In the genomic region with DNA sequence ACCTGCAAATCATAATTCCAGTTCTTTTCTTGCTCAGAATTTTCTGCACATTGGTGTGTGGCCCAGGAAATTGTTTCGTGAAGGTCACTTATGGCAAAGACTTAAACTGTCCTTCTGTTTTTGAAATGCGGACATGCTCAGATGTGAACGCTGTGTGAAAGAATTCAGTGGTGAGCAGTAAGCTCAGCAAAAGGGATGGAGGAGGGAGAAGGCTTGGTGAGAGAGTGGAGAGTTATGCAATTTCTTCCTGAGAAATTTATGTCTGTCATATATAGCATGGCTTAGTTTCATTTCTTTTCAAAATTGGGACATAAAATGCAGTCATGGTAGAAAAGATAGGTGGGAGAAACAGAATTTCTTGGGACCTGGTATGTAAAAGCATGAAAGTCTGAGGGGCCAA, we compare ENCODE assay signal across 32 mouse cellular contexts.
"Had no signal": no experiment of that assay in that cellular context is flagged by ENCODE, and none has a peak within 500 bp of the region (broad histone marks: within the 10 kb centered on the region; RNA-seq: fewer than 3 reads in every experiment).

No protein-coding gene starts in this region.

- H3K9me3 ChIP-seq: limb, embryonic 10.5 days; limb, embryonic 12.5 days; limb, embryonic 15.5 days; liver, embryonic 12.5 days; liver, embryonic 13.5 days; liver, embryonic 15.5 days; lung, embryonic 15.5 days; midbrain, embryonic 10.5 days; midbrain, embryonic 12.5 days; midbrain, embryonic 15.5 days; neural tube, embryonic 12.5 days had no signal

- H3K4me3 ChIP-seq: limb, embryonic 10.5 days; limb, embryonic 12.5 days; limb, embryonic 13.5 days; limb, embryonic 15.5 days; liver, embryonic 12.5 days; liver, embryonic 13.5 days; liver, embryonic 15.5 days; lung, embryonic 15.5 days; megakaryocyte, embryonic 14.5 days; midbrain, embryonic 10.5 days; midbrain, embryonic 12.5 days; midbrain, embryonic 13.5 days; midbrain, embryonic 15.5 days; myocyte; neural tube, embryonic 12.5 days had no signal

- H3K36me3 ChIP-seq: limb, embryonic 10.5 days; limb, embryonic 12.5 days; limb, embryonic 13.5 days; limb, embryonic 15.5 days; liver, embryonic 12.5 days; liver, embryonic 13.5 days; liver, embryonic 15.5 days; lung, embryonic 15.5 days; midbrain, embryonic 10.5 days; midbrain, embryonic 12.5 days; midbrain, embryonic 13.5 days; midbrain, embryonic 15.5 days; neural tube, embryonic 12.5 days had no signal

- H3K4me2 ChIP-seq: limb, embryonic 12.5 days; limb, embryonic 13.5 days; limb, embryonic 15.5 days; liver, embryonic 11.5 days; liver, embryonic 12.5 days; liver, embryonic 13.5 days; liver, embryonic 15.5 days; lung, embryonic 14.5 days; lung, embryonic 15.5 days; midbrain, embryonic 11.5 days; midbrain, embryonic 12.5 days; midbrain, embryonic 13.5 days; midbrain, embryonic 15.5 days; neural tube, embryonic 12.5 days had no signal

- ATAC-seq: liver, embryonic 12.5 days; liver, postnatal 0 days; lung, postnatal 0 days; midbrain, embryonic 13.5 days; midbrain, embryonic 15.5 days; midbrain, embryonic 16.5 days had no signal

- H3K27ac ChIP-seq: limb, embryonic 10.5 days; limb, embryonic 12.5 days; limb, embryonic 13.5 days; limb, embryonic 15.5 days; liver, embryonic 12.5 days; liver, embryonic 13.5 days; liver, embryonic 14.5 days; liver, embryonic 15.5 days; lung, embryonic 15.5 days; macrophage; midbrain, embryonic 10.5 days; midbrain, embryonic 12.5 days; midbrain, embryonic 13.5 days; midbrain, embryonic 15.5 days; neural tube, embryonic 12.5 days had no signal

- H3K9ac ChIP-seq: limb, embryonic 12.5 days; limb, embryonic 13.5 days; limb, embryonic 15.5 days; liver, embryonic 12.5 days; liver, embryonic 13.5 days; liver, embryonic 14.5 days; liver, embryonic 15.5 days; liver, postnatal 0 days; lung, embryonic 14.5 days; lung, embryonic 15.5 days; midbrain, embryonic 12.5 days; midbrain, embryonic 13.5 days; midbrain, embryonic 15.5 days; neural tube, embryonic 12.5 days had no signal

- DNase-seq: left cerebral cortex, postnatal 4 days; liver; liver, embryonic 13.5 days; liver, postnatal 0 days; lung, adult 18-20 months; lung, adult 2 months; lung, embryonic 14.5 days; lung, postnatal 10 days; lung, postnatal 14 days; lung, postnatal 36 days; lung, postnatal 4 days; midbrain, embryonic 14.5 days had no signal

- H3K27me3 ChIP-seq: limb, embryonic 12.5 days; limb, embryonic 13.5 days; limb, embryonic 15.5 days; liver, embryonic 12.5 days; liver, embryonic 13.5 days; liver, embryonic 15.5 days; lung, embryonic 15.5 days; megakaryocyte, embryonic 14.5 days; midbrain, embryonic 12.5 days; midbrain, embryonic 13.5 days; midbrain, embryonic 15.5 days; neural tube, embryonic 12.5 days had no signal

- H3K4me1 ChIP-seq: limb, embryonic 10.5 days; limb, embryonic 12.5 days; limb, embryonic 13.5 days; limb, embryonic 15.5 days; liver, embryonic 12.5 days; liver, embryonic 13.5 days; liver, embryonic 15.5 days; lung, embryonic 15.5 days; megakaryocyte, embryonic 14.5 days; midbrain, embryonic 10.5 days; midbrain, embryonic 12.5 days; midbrain, embryonic 13.5 days; midbrain, embryonic 15.5 days; neural tube, embryonic 12.5 days had no signal
